Mouse (Mus musculus) heart, adult 18-20 months (tissue): ENCODE results near the gene Galnt7. TPM values are rescaled to one million over a fixed set of nuclear protein-coding genes. Genes with fewer than 3 reads are reported as not detected.

Experiments
- DNase-seq, 2 experiments: peaks; one replicate each; pipeline ENCODE4 v3.0.0; 2021 to 2022; ENCODE audit warnings: mixed read lengths in 1 of 2
- total RNA-seq, 2 experiments: library from RNA; stranded (reverse); gene quantifications; 2 replicates each; pipeline ENCODE4 v1.2.3; 2021

Galnt7 gene
- total RNA-seq, 2 experiments from 2014 or later: 4.9 to 5.6 TPM

DNA sequence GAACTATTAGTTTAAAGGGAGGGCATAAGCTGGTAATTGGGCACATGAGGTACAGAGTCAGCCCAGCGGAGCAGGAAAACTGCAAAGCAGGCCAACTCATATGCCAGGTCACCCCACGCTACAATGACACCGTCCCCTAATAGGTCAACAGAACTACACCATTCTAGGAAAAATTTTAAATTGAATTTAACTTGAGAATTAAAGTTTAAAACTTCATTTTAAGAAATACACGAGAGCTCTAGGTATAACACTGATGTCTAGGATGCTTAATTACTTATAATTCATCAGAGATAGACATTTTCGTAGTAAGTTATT is 67.7 kb downstream of the Galnt7 start:
- DNase-seq: no peak

DNA sequence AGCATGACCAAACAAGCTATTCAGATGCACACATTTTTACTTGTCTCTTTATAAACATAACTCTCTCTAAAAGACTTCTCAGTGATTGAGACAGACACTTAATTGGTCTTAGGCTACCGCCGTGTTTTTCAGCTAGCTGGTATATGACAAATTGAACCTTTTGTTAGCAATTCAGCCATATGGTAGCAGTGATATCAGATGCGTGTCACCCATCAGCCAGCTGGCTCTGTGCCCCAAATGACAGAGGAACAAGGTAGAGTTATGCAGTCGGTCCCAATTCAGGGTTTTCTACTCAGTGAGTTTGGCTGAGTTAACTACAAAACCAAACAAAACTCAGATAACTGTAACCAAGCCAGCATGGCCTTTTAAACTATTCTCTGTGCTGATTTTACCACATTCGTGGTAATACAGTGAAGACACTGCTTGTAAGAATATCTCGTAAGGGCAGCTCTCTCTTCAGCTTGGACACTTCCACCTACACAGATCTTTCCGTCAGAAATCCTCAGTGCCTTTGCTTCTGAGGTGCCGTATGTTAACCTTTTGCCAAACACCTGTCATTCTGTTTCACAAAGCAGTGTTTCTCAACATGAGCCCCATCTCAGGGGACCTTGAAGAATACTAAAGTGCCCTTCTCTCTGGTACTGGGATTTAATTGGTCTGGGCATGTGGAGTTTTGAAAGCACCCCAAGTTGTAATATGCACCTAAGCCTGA is 68.3 kb downstream of the Galnt7 start:
- DNase-seq: no peak

DNA sequence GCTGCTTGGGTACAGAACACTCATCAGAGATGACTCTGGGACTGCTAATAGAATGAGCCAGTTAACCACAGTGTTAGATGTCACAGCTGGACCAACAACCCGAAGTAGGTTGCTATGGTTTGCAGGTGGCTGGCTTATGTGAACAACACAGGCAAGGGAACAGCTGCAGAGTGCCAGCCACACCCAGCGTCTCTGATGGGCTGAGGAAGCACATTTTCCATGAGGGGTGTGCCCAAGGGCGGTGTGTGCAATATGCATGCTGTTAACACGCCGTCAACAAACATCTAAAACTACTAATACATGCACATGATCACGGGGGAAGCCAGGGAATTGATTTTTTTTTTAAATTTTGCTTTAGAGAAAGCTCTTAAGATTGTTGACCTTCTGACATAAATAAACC is 73.0 kb downstream of the Galnt7 start:
- peak in 1 of 2 experiments; percentile 42 for DNase-seq

DNA sequence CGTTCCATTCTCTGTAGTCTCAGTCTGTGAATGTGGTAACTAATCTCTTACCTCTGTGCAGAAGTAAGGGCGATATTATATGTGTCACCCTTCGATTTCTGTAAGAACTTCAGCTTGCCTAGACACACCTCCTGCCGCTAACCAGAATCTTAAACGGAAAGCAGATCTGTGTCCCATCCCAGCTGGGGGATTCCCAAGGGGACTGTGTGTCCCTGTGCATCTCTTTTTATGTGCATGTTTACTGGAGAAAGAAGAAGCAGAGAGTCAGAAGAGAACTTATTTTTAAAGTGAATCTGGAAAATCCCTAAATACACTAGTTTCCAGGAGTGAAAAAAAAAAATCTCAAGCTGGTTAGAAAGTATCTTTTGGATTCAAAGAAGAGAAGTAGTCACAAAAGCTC is 75.5 kb downstream of the Galnt7 start:
- DNase-seq: no peak

DNA sequence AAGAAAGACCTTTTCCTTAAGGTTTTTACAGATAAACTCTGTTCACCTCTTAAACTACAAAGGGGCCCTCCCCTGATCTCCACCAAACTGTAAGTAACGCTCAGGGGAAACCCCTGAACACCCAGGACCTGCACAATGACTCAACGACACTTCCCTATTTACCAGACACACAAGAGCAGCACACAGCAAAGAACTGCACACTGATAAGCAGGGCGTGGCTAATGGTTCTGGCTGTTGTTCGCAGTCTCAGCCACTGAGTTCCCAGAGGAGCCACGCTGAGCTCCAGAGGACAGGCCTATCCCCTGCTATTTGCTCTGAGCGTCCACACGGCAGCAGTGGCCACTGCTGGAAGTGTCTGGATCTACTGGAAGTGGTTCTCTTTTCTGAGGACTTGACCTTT is 76.6 kb downstream of the Galnt7 start:
- peak; percentile 63 to 84 for DNase-seq

DNA sequence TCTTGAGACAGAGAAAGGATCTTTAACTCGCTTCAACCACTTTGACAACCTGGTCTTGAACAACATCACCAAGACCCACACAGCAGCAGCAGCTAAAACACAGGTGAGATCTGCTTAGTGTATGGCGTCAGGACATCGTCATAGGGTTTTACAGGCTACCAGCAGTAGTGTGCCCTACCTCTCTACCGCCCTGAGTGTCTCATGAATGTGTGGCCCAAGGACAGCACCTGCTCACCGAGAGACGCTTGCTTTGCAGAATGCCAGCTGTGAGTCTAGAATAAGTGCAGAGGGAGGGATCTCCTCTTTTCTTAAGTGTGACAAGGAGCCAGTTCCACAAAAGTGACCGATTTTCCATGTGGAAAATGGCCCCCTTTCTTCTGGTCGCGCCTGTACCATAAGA is 77.5 kb downstream of the Galnt7 start:
- no peak for DNase-seq

DNA sequence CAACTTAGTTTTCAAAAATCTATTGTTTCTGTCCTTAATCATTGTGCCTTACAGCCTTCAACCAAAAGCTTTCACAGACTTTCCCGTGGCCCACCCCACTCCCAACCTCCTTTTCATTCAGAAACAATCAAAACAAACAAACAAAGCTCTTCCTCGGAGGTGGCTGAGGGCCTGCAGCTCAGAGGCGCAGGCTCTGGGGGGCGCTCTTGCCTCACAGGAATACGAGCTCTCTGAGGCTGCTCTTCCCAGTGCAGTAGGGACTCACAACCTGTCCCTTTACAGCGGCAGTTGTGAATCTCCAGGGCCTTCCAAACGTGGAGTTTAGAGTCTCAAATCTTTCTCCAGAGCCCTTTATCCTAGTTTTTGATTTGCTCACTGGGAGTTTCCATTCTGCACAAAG is 78.4 kb downstream of the Galnt7 start:
- DNase-seq: peak; percentile 72 to 85

DNA sequence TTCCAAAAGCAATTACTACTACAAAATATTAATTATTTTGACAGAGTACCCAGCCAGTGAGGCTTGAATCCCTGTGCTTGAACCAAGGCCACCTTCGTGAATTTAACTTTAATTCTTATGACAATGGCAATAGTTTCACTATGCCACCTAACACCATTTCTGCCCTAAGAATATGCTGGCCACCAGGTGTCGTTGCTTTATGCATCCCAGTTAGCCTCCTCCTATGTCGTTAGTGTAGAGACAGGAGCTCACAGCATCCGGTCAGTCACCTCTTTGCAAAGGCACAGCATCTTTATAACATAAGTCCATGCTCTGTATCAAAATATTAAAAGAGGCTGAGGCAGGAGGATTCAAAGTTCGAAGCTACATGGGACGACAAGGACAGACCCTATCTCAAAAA is 79.0 kb downstream of the Galnt7 start:
- DNase-seq: no peak

DNA sequence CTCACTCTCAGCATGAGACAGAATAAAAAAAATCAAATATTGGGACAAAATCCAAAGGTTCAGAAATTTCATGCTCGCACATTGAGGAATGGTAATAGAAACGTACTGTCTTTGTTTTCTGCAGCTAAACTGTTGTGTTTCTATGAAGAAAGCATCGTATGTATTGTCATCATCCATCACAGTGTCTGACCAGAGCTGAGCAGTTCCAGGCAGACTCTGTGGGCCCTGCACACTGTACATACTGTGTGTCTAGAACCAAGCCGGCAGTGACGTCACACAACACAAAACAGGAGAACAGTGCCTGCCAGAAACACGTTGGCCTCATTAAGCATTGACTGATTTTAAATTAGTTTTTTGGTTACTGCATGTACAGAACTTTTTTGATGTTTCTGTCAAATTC is 82.9 kb downstream of the Galnt7 start:
- no peak for DNase-seq

DNA sequence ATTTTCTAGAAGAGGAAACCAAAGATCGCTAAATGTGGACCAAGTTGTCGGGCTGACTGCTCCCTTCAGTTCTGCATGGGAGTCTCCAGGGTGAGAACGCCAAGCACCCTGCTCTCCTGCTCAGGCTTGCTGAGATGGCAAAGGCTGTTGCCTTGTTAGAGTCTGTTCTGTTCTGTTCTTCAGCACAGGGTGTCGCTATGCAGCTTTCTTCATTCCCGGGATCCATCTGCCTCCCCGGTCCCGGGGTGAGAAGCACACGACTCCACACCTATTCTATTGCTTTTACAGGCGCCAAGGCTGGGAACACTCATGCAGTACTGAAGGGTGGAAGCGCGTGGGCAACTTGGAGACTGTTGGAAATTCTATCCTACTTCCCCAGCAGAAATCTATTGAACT is 83.4 kb downstream of the Galnt7 start:
- no peak for DNase-seq

DNA sequence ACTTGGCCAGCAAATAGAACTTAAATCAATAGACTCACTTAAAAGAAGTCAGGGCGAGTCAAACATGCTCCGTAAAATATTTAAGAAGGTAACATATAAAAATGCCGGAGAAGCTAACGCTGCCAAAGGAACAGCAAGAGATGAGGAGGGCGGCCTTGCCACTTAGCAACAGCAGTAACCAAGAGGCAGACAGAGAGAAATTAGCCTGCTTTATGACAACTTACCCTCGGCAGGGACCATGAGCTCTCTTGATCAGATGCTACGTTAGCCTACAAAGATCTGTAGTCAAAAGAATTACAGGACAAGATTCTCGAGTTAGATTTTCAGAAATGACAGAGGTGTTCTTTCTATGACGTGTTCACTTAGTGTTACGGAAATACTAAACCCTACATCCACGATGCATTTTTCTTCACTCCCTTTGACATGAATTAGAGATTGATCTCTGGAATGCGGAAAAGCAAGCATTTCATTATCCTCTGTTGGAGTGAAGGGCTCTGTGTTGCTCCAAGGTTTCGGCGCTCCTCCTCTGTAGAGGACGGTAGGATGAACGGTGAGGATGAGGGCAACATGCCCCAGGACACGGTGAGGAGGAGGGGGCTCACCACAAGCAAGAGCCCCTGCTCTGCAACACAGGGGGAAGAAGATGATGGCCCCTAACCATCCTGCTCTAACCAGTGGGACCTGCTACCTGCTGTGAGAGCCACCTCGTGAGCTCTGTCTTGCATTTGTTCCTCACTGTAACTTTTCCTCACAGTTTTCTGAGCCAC is 84.0 kb downstream of the Galnt7 start:
- DNase-seq: no peak

DNA sequence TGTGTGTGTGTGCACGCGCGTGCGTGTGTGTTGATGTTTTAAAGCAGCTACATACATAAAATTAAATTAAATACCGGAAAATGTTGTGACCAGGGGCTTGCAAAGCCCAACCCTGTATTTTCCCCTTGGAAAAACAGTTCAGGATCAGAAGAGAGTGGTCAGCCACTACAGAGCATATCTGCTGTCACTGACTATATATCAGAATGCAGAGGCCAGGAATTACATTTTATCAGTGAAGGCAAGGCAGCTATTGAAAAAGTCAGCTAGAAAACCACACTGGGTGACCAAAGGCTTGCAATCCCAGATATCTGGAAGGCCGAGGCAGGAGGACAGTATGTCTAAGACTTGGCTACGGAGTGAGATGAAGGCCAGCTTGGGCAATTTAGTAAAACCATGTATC is 84.8 kb downstream of the Galnt7 start:
- no peak for DNase-seq

DNA sequence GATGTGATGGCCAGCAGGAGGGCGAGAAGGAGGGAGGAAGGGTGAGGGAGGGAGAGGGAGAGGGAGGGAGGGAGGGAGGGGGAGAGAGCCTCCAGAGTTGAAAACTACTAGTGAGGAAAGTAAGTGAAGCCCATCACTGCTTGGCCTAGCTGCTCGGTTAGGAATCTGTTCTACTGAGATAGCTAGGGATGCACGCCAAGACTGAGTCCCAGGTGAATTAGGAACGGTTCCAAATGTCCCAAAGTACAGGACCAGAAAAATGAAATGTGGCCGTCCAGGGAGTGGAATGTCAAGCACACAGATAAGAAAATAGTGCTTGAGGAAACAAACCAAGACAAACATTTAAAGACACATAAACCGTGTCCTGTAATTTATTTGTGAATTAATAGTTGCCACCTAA is 87.8 kb downstream of the Galnt7 start:
- no peak for DNase-seq

DNA sequence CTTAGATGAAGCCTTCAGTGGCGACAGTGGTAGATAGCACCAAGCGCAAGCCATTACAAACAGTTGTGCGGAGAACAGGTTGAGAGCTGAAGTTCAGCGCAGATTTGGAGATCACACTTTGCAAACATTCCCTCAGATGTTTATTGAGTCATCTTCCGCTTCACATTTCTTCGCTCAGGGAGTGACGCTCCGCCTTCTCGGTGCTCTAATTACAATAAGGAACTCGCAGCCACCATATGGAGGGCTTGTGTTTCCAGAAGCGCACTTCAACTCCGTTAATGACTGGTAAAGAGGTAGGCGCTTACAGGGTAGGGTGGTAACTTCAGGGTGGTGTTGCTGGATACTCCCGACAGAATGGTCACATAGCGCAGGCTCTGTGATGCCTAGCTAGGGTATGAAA is 89.1 kb downstream of the Galnt7 start:
- no peak for DNase-seq

DNA sequence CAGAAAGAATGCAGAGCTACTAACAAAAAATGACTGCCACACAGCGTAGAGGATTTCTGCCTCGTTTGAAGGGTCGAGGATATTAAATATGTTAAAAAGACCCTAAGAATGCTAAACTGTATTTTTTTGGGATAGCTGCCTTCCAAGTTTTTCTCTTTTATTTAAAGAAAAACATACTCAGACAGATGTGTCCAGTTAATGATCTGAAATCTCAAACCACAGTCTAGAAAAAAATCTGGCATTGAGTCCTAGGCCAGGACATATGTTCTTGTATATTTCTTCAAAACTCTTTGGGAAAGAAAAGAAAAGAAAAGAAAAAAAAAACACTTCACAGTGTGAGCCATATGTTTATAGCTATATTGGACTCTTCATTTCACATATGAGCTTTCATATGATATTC is 90.1 kb downstream of the Galnt7 start:
- DNase-seq: no peak

DNA sequence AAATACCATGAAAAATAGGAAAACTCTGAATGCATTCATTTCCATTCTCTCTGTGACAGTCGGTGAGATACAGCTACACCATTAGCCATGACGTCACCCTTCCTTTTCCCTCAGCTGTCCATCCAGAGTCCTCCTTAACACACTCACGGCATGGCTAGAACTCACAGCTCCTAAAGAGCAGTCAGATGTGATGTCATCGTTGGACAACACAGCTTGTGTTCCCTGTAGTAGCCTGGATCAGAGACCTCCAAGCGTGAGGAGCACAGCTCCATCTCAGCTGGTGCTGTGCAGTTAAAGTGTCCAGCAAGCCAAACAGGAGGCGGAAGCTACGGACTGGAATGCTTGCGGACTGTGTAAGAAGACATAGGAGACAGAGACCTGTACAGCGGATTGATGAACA is 91.9 kb downstream of the Galnt7 start:
- DNase-seq: no peak

DNA sequence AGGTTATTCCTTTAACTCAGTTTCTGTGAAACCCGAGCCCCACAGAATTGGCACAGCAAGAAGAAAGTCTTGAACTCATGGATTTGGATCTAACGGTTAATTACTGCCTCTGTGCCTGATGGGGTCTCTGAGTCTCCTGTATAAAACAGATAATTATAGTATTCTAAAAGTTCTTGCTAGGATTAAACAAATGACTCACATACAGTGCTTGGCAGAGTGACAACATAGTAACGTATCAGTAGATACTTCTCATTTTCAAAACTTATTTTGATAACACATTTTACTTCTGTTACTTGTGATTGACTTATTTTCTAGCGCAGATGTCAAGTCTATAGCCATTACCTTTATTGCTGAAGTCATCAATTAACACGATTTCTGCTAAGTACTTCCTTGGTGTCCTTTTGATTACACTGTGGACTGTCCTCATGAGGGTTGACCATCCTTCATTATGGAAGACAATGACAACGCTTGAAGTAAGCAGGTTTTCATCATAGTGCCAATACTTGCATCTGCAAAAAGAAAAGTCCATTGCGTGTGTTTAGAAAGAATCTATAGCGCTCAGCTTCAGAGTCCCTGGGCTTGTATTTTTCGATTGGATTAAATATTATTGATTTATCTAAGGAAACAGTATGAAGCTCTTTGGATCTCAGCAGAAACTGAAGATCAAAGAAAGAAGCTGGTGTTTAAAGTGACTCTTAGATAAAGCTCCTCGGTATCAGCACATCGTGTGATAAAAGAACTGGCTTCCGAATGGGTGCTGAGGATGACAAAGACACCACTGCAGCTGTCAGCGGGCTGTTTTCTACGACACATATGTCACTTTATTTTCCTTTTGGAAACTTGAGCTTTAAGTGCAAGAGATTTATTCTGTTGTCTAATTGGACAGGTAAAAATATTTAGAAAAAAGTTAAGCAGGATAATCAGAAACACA is 100.5 kb downstream of the Galnt7 start:
- DNase-seq: no peak

DNA sequence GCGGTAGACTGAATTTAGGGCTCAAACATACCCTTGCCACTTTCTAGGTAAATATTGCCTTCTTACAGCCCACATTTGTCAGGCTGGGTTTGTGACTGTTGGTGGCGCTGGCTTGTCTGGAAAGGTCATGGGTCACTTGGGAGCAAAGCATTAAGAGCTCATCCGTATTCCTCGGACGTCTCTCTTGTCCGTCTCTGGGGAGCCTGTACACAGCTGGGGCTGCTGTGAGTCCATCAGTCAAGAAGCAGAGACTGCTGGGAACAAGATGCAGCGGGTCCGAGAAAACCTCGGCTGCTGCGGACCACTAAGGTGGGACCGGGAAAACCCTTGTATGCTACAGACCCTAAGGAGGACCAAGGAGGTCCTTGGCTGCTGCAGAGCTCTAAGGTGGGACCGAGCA is 105.3 kb downstream of the Galnt7 start:
- DNase-seq: no peak

DNA sequence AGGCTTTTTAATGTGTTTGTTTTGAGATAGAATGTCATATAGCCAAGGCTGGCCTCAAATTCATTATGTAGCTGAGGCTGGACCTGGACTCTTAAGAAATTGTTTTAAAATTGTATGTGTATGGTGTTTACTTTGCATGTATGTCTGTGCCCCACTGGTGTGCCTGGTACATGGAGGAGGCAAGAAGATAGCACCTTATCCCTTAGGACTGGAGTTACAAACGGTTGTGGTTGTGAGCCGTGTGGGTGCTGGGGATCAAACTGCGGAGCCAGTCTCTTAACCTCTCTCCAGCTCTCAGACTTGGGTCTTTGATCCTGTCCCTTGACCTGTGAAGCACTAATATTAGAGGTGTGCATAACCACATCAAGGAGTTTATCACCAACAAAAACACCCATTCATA is 106.0 kb downstream of the Galnt7 start:
- DNase-seq: no peak

DNA sequence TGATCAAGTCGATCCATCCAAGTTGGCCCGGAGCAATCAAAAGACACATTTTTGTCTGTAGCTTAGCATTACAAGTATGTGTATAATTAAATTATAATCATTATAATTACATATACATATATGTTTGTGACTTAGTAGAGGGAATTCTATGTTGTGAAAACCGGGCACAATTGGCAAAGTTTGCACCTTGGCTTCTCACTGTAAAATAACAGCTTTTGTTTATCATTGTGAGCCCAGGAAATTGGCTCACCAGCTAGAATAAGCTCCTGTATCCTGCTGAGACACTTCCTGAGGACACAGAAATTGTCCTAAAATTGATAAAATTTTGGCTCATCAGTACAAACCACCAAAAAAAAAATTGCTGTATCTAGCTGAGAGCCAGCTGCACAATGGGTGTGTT is 106.4 kb downstream of the Galnt7 start:
- no peak for DNase-seq

DNA sequence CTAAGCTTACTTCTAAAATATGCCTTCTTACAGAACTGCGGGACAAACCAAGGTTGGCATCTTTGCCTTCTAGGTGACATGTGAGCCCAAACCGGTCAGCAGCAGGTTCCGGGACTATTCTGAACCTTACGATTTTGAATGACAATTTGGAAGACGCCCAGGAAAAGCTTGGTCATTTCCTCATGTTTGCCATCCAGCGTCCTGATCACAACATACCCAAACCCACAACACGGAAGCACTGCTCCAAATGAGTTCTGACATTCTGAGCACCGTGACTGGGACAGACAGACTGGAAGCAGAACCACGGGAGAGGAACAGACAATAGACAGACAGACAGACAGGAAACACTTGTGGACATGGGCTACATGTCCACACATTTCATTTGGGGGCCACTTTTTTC is 111.4 kb downstream of the Galnt7 start:
- DNase-seq: peak in 1 of 2 experiments; percentile 17

DNA sequence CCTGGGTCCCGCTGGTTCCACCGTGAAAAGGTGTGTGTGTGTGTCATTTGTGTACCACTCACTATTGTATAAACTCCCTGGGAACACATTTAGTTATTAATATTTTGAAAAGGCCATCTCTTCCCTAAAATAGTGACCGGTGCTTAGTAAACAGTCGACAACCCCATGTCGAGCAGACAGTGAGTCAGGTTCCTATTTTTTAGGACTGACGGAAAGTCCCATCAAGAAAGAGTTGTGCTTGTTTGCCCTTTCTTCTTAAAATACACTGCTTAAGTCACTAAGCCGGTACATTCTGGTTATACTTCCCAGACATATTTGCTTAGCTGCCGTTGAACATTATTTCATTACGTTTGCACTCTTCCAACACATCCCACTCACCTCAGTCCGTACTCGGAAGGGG is 111.9 kb downstream of the Galnt7 start:
- DNase-seq: no peak
